Mouse (Mus musculus): ENCODE results near the gene Alox5ap. TPM values are rescaled to one million over a fixed set of nuclear protein-coding genes. Genes with fewer than 3 reads are reported as not detected.

The Alox5ap gene
- polyA plus RNA-seq, 1 experiment from 2014 or later: 7.5 TPM

DNA sequence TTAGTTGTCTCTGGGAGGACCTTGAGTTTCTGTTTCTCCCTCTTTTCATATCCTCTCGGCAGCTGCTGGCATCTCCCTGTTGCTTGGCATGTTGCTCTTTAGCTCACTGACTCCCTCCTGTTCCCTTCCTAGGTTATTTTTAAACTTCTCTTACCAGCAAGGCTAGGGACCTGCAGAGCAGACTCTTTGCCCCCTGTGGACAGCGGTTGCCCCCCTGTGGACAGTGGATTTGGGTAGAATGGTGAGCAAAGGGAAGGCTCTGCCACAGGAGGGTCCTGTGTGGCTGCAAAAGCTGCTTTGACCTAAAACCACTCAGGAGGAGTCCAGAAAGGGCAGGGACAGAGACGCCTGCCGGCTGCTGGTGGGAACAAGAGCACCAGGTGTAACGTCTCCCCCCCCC is 21.5 kb upstream of the Alox5ap start:
- Histone ChIP-seq H3K9me3 (no peaks in the 10 kb centered on the region), H3K27ac (no peak overlapping the region), H3K27me3 (ENCODE audit: insufficient read depth, poor library complexity, severe bottlenecking) (no peaks in the 10 kb centered on the region), H3K4me1 (replicated peaks) (peaks cover 25% of the 10 kb centered on the region), H3K36me3 (no peaks in the 10 kb centered on the region), H3K4me3 (no peak overlapping the region)
- no peak for DNase-seq (ENCODE audit: low spot score)
- 36% methylated on average over 5 of the region's 5 CpGs for WGBS

DNA sequence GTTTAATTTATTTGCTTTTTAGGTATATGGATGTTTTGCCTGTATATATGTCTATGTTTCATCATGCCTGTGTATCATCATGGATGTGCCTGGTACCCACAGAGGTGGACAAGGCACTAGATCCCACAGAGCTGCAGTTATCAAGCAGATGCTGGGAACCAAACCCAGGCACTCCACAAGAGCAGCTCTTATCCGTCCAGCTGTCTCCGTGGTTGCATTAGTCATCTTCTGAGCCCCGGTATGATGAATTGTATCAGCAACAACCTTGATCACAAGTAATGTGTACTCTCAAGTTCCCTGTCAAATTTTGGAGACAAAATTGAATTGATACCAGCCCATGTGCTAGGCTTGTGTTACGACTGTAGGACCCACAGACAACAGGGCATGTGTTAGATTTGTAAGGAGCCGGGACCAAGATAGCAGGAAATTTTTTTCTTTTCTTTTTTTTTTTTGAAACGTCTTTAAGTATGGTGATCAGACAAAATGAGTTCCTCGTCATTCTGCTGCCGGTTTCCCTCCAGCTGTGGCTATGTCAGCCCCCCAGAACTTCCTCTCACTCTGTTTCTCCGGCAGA is 19.1 kb upstream of the Alox5ap start:
- no peaks in the 10 kb centered on the region for H3K27me3 ChIP-seq (ENCODE audit: insufficient read depth, poor library complexity, severe bottlenecking)
- H3K4me3 ChIP-seq: peak overlapping the region; percentile 34; the same call in 1 of the 2 replicates

GRCm38 (mm10) chr5:149245965-149246470 is 18.5 kb upstream of the Alox5ap start:
- Histone ChIP-seq H3K27me3 (ENCODE audit: insufficient read depth, poor library complexity, severe bottlenecking) (no peaks in the 10 kb centered on the region), H3K9me3 (no peaks in the 10 kb centered on the region), H3K36me3 (no peaks in the 10 kb centered on the region), H3K4me1 (replicated peaks) (peaks cover 28% of the 10 kb centered on the region), H3K27ac (peak overlapping the region; percentile 76), H3K4me3 (peak overlapping the region; percentile 34)
- WGBS: 39% methylated on average over 16 of the region's 16 CpGs
- DNase-seq (ENCODE audit: low spot score): peak; percentile 30

More for the DNA sequence above, 19.1 kb upstream of the Alox5ap start:
- H3K36me3 ChIP-seq: no peaks in the 10 kb centered on the region
- DNase-seq (ENCODE audit: low spot score): no peak
- WGBS: 61% methylated on average over 9 of the region's 9 CpGs
- no peaks in the 10 kb centered on the region for H3K9me3 ChIP-seq
- H3K4me1 ChIP-seq (replicated peaks): peaks cover 28% of the 10 kb centered on the region
- H3K27ac ChIP-seq: peak overlapping the region; percentile 76

DNA sequence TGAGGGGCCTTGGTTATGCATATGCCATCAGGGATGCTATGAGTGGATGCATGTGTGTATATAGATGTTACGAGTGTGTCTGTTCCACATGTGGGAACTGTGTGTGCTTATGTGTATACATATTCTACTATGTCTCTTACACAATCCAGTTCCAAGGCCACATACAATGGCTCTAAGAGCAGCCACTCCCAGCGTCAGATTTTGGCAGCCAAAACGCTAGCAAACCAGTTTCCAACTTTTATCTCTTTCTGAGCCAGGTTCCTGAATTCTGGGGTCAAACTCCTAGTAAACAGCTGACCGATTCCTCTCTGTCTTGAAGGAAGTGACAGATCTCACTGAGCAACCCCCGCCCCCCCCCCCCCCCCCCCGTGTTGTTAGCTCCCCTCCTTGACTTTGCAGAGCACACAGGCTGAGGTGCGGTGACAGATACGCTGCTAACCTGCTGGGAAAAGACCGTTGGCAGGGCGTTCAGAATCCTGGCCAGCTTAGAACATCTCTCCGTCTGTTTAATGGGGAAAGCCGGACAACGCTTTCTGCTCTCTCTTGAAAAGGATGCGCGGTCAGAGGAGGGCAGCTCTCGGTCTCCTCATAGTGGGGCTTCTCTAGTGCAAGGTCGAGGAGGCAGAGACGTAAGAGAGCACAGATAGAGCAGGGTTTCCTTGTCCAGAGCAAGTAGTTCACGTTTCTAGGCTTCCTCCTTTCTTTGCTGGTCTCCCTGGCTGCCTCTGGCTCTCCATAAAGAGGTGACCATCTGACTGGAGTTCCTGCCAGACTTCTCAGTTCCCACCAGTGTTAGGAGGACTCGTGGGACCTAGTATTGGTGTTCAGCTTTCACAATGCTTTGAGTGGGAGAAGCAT is 17.3 kb upstream of the Alox5ap start:
- no peaks in the 10 kb centered on the region for H3K9me3 ChIP-seq
- H3K27me3 ChIP-seq (ENCODE audit: insufficient read depth, poor library complexity, severe bottlenecking): no peaks in the 10 kb centered on the region
- H3K36me3 ChIP-seq: no peaks in the 10 kb centered on the region
- no peak for DNase-seq (ENCODE audit: low spot score)
- no peak overlapping the region for H3K4me3 ChIP-seq
- 46% methylated on average over 20 of the region's 20 CpGs for WGBS
- H3K27ac ChIP-seq: 0 out of 2 replicates have a peak overlapping the region, but pooled peaks have one; percentile 5
- H3K4me1 ChIP-seq (replicated peaks): peaks cover 28% of the 10 kb centered on the region

GRCm38 (mm10) chr5:149252303-149252702 is 12.3 kb upstream of the Alox5ap start:
- H3K9me3 ChIP-seq: no peaks in the 10 kb centered on the region
- WGBS: 88% methylated on average over 3 of the region's 3 CpGs
- no peak for DNase-seq (ENCODE audit: low spot score)
- H3K36me3 ChIP-seq: no peaks in the 10 kb centered on the region
- no peaks in the 10 kb centered on the region for H3K27me3 ChIP-seq (ENCODE audit: insufficient read depth, poor library complexity, severe bottlenecking)
- no peak overlapping the region for H3K4me3 ChIP-seq
- no peak overlapping the region for H3K27ac ChIP-seq
- peaks cover 14% of the 10 kb centered on the region for H3K4me1 ChIP-seq (replicated peaks)

- Histone ChIP-seq H3K4me3 (no peak overlapping the region), H3K9me3 (no peaks in the 10 kb centered on the region), H3K4me1 (replicated peaks) (peaks cover 17% of the 10 kb centered on the region), H3K27me3 (ENCODE audit: insufficient read depth, poor library complexity, severe bottlenecking) (no peaks in the 10 kb centered on the region), H3K36me3 (no peaks in the 10 kb centered on the region), H3K27ac (no peak overlapping the region)
- WGBS: 58% methylated on average over 2 of the region's 2 CpGs
- DNase-seq (ENCODE audit: low spot score): no peak
Measured at GRCm38 (mm10) chr5:149253491-149253890, 11.1 kb upstream of the Alox5ap start.

GRCm38 (mm10) chr5:149255522-149255921 is 9.0 kb upstream of the Alox5ap start:
- no peak overlapping the region for H3K27ac ChIP-seq
- H3K27me3 ChIP-seq (ENCODE audit: insufficient read depth, poor library complexity, severe bottlenecking): no peaks in the 10 kb centered on the region
- WGBS: 89% methylated on average over 2 of the region's 2 CpGs
- H3K4me1 ChIP-seq (replicated peaks): peaks cover 28% of the 10 kb centered on the region
- no peak for DNase-seq (ENCODE audit: low spot score)
- H3K9me3 ChIP-seq: no peaks in the 10 kb centered on the region
- H3K36me3 ChIP-seq: no peaks in the 10 kb centered on the region
- H3K4me3 ChIP-seq: no peak overlapping the region

DNA sequence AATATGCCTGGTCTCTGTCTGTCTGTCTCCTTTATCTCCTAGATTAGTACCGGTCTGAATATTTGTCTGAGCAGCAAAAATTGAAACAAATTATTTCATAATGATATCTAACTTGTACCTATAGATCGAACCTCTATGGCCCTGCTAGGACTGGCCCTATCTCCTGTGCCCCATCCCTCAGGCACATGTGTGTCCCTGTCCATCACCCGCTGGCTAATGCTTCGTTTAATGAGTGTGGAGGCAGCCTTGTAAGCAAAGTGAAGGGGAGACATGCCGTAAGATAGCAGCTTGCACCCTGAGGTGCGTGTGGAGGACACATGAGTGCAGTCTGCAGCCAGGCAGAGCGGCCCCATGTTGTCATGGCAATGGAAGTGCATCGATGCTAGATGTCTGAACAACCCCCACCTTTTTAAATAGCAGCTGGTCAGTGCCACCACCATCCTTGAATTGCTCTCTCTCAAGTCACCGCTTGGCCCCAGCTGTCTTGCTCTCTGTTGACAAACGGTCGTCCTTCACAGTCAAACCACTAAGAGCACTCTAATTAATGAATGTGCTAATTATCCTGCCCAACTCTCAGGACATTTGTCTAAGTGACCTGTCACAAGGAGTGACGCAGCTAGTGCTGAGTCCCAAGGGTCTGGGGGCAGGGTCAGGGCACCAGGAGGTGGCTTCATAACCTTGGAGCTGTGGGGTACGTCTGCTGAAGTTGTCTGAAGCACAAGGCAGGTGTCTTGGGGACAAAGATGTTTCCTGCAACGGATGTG is 6.9 kb upstream of the Alox5ap start:
- no peaks in the 10 kb centered on the region for H3K27me3 ChIP-seq (ENCODE audit: insufficient read depth, poor library complexity, severe bottlenecking)
- no peaks in the 10 kb centered on the region for H3K36me3 ChIP-seq
- WGBS: 58% methylated on average over 14 of the region's 14 CpGs
- peaks cover 28% of the 10 kb centered on the region for H3K4me1 ChIP-seq (replicated peaks)
- H3K9me3 ChIP-seq: no peaks in the 10 kb centered on the region
- peak overlapping the region; percentile 45; the same call in 1 of the 2 replicates for H3K27ac ChIP-seq
- no peak overlapping the region for H3K4me3 ChIP-seq
- DNase-seq (ENCODE audit: low spot score): peak; percentile 54

- H3K27me3 ChIP-seq (ENCODE audit: insufficient read depth, poor library complexity, severe bottlenecking): no peaks in the 10 kb centered on the region
- peak overlapping the region; percentile 5 for H3K27ac ChIP-seq
- no peaks in the 10 kb centered on the region for H3K9me3 ChIP-seq
- H3K4me3 ChIP-seq: no peak overlapping the region
- H3K36me3 ChIP-seq: no peaks in the 10 kb centered on the region
- peaks cover 28% of the 10 kb centered on the region for H3K4me1 ChIP-seq (replicated peaks)
- WGBS: 42% methylated on average over 16 of the region's 16 CpGs
- peak; percentile 39 for DNase-seq (ENCODE audit: low spot score)
Measured at GRCm38 (mm10) chr5:149259093-149259492, 5.5 kb upstream of the Alox5ap start.

DNA sequence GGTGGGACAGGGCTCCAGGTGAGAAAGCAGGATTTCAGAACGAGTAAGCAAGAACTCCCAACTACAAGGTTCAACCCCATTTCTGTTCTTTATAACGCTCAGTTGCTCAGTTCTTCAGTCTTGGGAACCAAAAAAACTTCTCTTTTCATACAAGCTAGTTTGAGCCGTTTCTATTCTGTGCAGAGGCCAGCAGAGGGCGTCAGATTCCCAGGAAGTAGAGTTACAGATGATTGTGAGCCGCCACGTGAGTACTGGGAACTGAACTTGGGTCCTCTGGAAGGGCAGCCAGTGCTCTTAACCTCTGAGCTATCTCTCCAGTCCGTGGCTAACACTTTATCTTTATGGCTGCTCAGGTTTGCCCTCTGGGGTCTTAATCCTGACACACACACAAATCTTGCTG is 3.1 kb upstream of the Alox5ap start:
- no peaks in the 10 kb centered on the region for H3K9me3 ChIP-seq
- H3K27ac ChIP-seq: no peak overlapping the region
- H3K36me3 ChIP-seq: no peaks in the 10 kb centered on the region
- no peak for DNase-seq (ENCODE audit: low spot score)
- WGBS: 73% methylated on average over 7 of the region's 7 CpGs
- no peaks in the 10 kb centered on the region for H3K27me3 ChIP-seq (ENCODE audit: insufficient read depth, poor library complexity, severe bottlenecking)
- peaks cover 35% of the 10 kb centered on the region for H3K4me1 ChIP-seq (replicated peaks)
- no peak overlapping the region for H3K4me3 ChIP-seq

DNA sequence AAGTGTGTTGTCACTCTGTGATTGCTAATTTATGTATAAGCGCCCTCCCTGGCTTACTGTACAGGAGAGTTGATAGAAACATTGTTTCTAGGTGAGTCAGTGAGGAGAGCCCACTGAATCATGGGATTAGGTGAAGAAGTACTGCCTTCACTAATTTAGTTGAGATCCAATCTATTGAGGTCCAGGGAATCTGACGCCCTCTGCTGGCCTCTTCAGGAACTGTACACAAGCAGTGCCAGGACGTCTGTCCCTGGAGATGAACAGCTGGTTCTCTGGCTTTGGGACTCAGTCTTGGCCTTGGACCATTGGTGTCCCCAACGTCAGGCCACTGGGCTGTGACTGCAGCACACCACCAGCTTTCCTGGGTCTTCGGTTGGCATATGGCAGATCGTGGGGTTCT is 2.7 kb upstream of the Alox5ap start:
- Histone ChIP-seq H3K27me3 (ENCODE audit: insufficient read depth, poor library complexity, severe bottlenecking) (no peaks in the 10 kb centered on the region), H3K27ac (no peak overlapping the region), H3K4me1 (replicated peaks) (peaks cover 34% of the 10 kb centered on the region), H3K9me3 (no peaks in the 10 kb centered on the region), H3K36me3 (no peaks in the 10 kb centered on the region), H3K4me3 (no peak overlapping the region)
- no peak for DNase-seq (ENCODE audit: low spot score)
- 64% methylated on average over 6 of the region's 6 CpGs for WGBS

DNA sequence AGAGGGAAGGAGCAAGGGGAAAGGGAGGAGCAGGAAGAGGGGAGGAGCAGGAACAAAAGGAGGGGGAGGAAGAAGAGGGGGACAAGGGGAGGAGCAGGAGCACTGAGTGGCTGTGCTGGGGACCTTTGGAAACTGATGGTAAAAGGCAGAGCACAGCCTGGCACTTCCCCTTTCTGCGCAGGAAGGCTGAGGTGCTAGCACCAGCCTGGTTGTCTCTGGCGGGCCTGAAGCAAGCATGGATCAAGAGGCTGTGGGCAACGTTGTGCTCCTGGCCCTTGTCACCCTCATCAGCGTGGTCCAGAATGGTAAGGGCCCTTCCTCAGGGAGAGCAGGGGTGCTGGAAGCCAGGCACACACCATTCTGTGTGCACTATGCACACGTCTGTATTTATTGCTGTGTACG is 312 bp downstream of the Alox5ap start:
- Histone ChIP-seq H3K27ac (no peak overlapping the region), H3K36me3 (no peaks in the 10 kb centered on the region), H3K4me3 (no peak overlapping the region), H3K4me1 (replicated peaks) (0 out of 2 replicates have a peak, but pooled peaks cover 8% of the 10 kb centered on the region), H3K27me3 (ENCODE audit: insufficient read depth, poor library complexity, severe bottlenecking) (no peaks in the 10 kb centered on the region), H3K9me3 (no peaks in the 10 kb centered on the region)
- WGBS: 66% methylated on average over 6 of the region's 6 CpGs
- no peak for DNase-seq (ENCODE audit: low spot score)

Data from hindbrain, embryonic 10.5 days (tissue).